Comparison of ENCODE assay signal across 30 mouse cellular contexts in the genomic region with DNA sequence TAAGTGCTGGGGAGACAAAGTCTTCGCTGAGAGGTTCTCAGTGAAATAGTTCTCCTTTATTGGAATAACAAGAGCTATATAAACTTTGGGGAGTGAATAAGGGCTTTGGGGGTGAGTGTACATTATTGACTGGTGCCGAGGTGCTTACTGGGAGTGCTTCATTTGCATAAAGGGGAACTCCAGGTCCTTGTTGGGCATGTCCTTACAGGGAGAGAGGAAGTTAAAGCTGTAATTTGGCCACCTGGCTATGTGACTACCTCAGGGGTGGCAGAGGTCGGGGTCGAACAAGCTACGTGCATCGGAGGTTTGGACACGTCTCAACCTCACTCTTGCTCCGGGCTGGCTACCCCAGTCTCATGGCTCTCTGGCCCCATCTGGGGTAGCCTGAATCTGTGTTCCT. TPM values are rescaled to one million over a fixed set of nuclear protein-coding genes. Genes with fewer than 3 reads are reported as not detected.
DNase-seq lines count a peak whose midpoint lies in the region; ATAC-seq and TF ChIP-seq lines count a peak whose summit lies in the region.
"Had no signal": no experiment of that assay in that cellular context is flagged by ENCODE, and none has a peak within 500 bp of the region (broad histone marks: within the 10 kb centered on the region; RNA-seq: fewer than 3 reads in every experiment).

No protein-coding gene starts in this region.

- TF ChIP-seq CTCF in heart, adult 2 months (IDR thresholded peaks at IDR 0.05) = no peak

- H3K79me2 ChIP-seq in heart, adult 2 months (replicated peaks; ENCODE audit: control insufficient read depth, insufficient read depth, low read length) = no peaks in the 10 kb centered on the region

- 80% methylated on average over 8 of the region's 8 CpGs for WGBS in heart, adult 2 months

- no peak for TF ChIP-seq EP300 in heart, adult 2 months (IDR thresholded peaks at IDR 0.05; ENCODE audit: insufficient read depth, low read depth, low read length)

- DNase-seq in heart, adult 11 months = peak; percentile 88
- DNase-seq in heart, adult 2 months = no peak
- DNase-seq in left cerebral cortex, postnatal 36 days (ENCODE audit: low spot score in 2 of 2) = no peak
- DNase-seq in urinary bladder, adult 18-20 months (ENCODE audit: low spot score in 2 of 2) = no peak
- DNase-seq: adrenal gland, adult 8-10 months; cerebellum, adult 9-10 months; gastrocnemius, postnatal 25 days; heart, postnatal 10 days; kidney, adult 18-20 months; liver; lung, adult 2 months; lung, postnatal 10 days; right cerebral cortex, postnatal 25 days; thymus, adult 2 months; thymus, postnatal 36 days had no signal

- H3K4me3 ChIP-seq in heart, adult 2 months = no peak overlapping the region
- H3K4me3 ChIP-seq: embryonic facial prominence, embryonic 13.5 days; forebrain, embryonic 10.5 days; forebrain, embryonic 15.5 days; heart, embryonic 13.5 days; hindbrain, embryonic 10.5 days; hindbrain, embryonic 15.5 days; midbrain, embryonic 10.5 days; myocyte; neural tube, embryonic 13.5 days had no signal

- no peaks in the 10 kb centered on the region for H3K27me3 ChIP-seq in heart, adult 2 months (ENCODE audit: control insufficient read depth, insufficient read depth, low read length)
- H3K27me3 ChIP-seq: forebrain, embryonic 15.5 days; hindbrain, embryonic 15.5 days had no signal

- intact Hi-C loops in heart, adult 2 months (cut with DNase I) = loop anchor here (5.0 kb wide), 1 partner anchor 117 kb away; the partner anchor contains the start of genes Fxyd1 and Lgi4
- intact Hi-C loops in left cerebral cortex, postnatal 36 days (cut with DNase I) = no loop called here

- no peak overlapping the region for H3K27ac ChIP-seq in heart, adult 2 months
- H3K27ac ChIP-seq: embryonic facial prominence, embryonic 13.5 days; forebrain, embryonic 10.5 days; forebrain, embryonic 15.5 days; heart, embryonic 13.5 days; hindbrain, embryonic 10.5 days; hindbrain, embryonic 15.5 days; liver, embryonic 14.5 days; macrophage; midbrain, embryonic 10.5 days; neural tube, embryonic 13.5 days had no signal

- H3K4me1 ChIP-seq in heart, adult 2 months (ENCODE audit: control insufficient read depth, insufficient read depth, low read length) = 0 out of 2 replicates have a peak, but pooled peaks cover 1% of the 10 kb centered on the region
- H3K4me1 ChIP-seq: forebrain, embryonic 10.5 days; forebrain, embryonic 15.5 days; hindbrain, embryonic 10.5 days; midbrain, embryonic 10.5 days; neural tube, embryonic 13.5 days had no signal

- peak; percentile 73 for ATAC-seq in granulocyte monocyte progenitor cell, adult 5-6 weeks (replicated peaks; ENCODE audit: poor library complexity, severe bottlenecking)
- ATAC-seq in monocyte, adult 5-6 weeks (replicated peaks; ENCODE audit: insufficient number of reproducible peaks, low FRiP score, low TSS enrichment, poor library complexity, severe bottlenecking) = 0 out of 2 replicates have a peak, but pooled peaks have one; percentile 10
- ATAC-seq in CD4-positive, CD25-positive, alpha-beta regulatory T cell, adult 4 months = no peak
- ATAC-seq: forebrain, embryonic 15.5 days; midbrain, embryonic 16.5 days had no signal

- no peaks in the 10 kb centered on the region for H3K36me3 ChIP-seq in heart, adult 2 months (ENCODE audit: control insufficient read depth, insufficient read depth, low read length)
- H3K36me3 ChIP-seq: embryonic facial prominence, embryonic 13.5 days; forebrain, embryonic 10.5 days; forebrain, embryonic 15.5 days; heart, embryonic 13.5 days; hindbrain, embryonic 10.5 days; hindbrain, embryonic 15.5 days; midbrain, embryonic 10.5 days; neural tube, embryonic 13.5 days had no signal

- TF ChIP-seq POLR2A in heart, adult 2 months (IDR thresholded peaks at IDR 0.05; ENCODE audit: insufficient read depth, low read depth, low read length) = no peak

- no peak overlapping the region for H3K9ac ChIP-seq in heart, adult 2 months (ENCODE audit: low read depth, low read length)
- H3K9ac ChIP-seq: embryonic facial prominence, embryonic 13.5 days; forebrain, embryonic 15.5 days; heart, embryonic 13.5 days; hindbrain, embryonic 15.5 days; liver, embryonic 14.5 days; neural tube, embryonic 13.5 days had no signal

RNA-seq across cellular contexts. Expression of gene Gramd1a, which starts 18.8 kb away (rescaled TPM):
- total RNA-seq in heart, adult 2 months (2021) = 10 to 100 TPM; 27.9 to 33.7 TPM
- 49.2 and 64.3 TPM in 2 replicates for polyA plus RNA-seq in heart, adult 2 months (2012; rRNA removed)
- total RNA-seq in granulocyte monocyte progenitor cell, adult 5-6 weeks (2014; fragmentation: Nextera tagmentation) = 59.3 and 77.5 TPM in 2 replicates
- 21.2 and 36.5 TPM in 2 replicates for total RNA-seq in granulocyte monocyte progenitor cell, adult 5-6 weeks (2017)
- 60.2 to 141 TPM (median 71.3 TPM) in 3 replicates for total RNA-seq in monocyte, adult 5-6 weeks (2017)
- 100 to 1,000 TPM in 1 of 2 experiments, 10 to 100 TPM in 1; 94.0 to 120 TPM for total RNA-seq in left cerebral cortex, postnatal 36 days (2021)
- 100 to 1,000 TPM in 1 of 2 experiments, 10 to 100 TPM in 1; 83.7 to 103 TPM for polyA plus RNA-seq in CD4-positive, CD25-positive, alpha-beta regulatory T cell, adult 4 months (2017; shearing (Covaris generic))

RNA-seq across cellular contexts. Expression of gene Scn1b, which starts 47.7 kb away (rescaled TPM):
- 10 to 100 TPM; 31.8 to 32.5 TPM for total RNA-seq in heart, adult 2 months (2021)
- polyA plus RNA-seq in heart, adult 2 months (2012; rRNA removed) = 39.7 and 41.9 TPM in 2 replicates
- total RNA-seq in granulocyte monocyte progenitor cell, adult 5-6 weeks (2014; fragmentation: Nextera tagmentation) = not detected in 2 replicates
- total RNA-seq in granulocyte monocyte progenitor cell, adult 5-6 weeks (2017) = not detected in 2 replicates
- total RNA-seq in monocyte, adult 5-6 weeks (2017) = 3.0 to 4.3 TPM (median 4.1 TPM) in 3 replicates
- 100 to 1,000 TPM; 640 to 844 TPM for total RNA-seq in left cerebral cortex, postnatal 36 days (2021)
- not detected for polyA plus RNA-seq in CD4-positive, CD25-positive, alpha-beta regulatory T cell, adult 4 months (2017; shearing (Covaris generic))

RNA-seq across cellular contexts. Expression of gene Hpn, which starts 59.4 kb away (rescaled TPM):
- total RNA-seq in heart, adult 2 months (2021) = 1 to 10 TPM; 1.7 to 2.6 TPM
- 2.8 and 5.1 TPM in 2 replicates for polyA plus RNA-seq in heart, adult 2 months (2012; rRNA removed)
- 11.1 TPM in 1 of 2 replicates, not detected in the other for total RNA-seq in granulocyte monocyte progenitor cell, adult 5-6 weeks (2014; fragmentation: Nextera tagmentation)
- total RNA-seq in granulocyte monocyte progenitor cell, adult 5-6 weeks (2017) = not detected in 2 replicates
- total RNA-seq in monocyte, adult 5-6 weeks (2017) = 0.49 to 1.9 TPM (median 0.57 TPM) in 3 replicates
- 1 to 10 TPM; 2.1 to 4.5 TPM for total RNA-seq in left cerebral cortex, postnatal 36 days (2021)
- 10 to 100 TPM in 1 of 2 experiments, 1 to 10 TPM in 1; 6.0 to 12.2 TPM for polyA plus RNA-seq in CD4-positive, CD25-positive, alpha-beta regulatory T cell, adult 4 months (2017; shearing (Covaris generic))
- polyA plus RNA-seq: myocyte had no signal

Comparison
In these comparisons a context has a peak if more than half of its experiments do, and no peak if none do; other contexts are left out.
1. RNA of gene Scn1b, which starts 47.7 kb away (total RNA-seq): 640 to 844 TPM in left cerebral cortex, postnatal 36 days; 31.8 to 32.5 TPM in heart, adult 2 months, 3.0 to 4.3 TPM in monocyte, adult 5-6 weeks and not detected in granulocyte monocyte progenitor cell, adult 5-6 weeks; every median in the first group is over 10 times any median in the second.